Mouse (Mus musculus): ENCODE data around the gene Ucn. TPM values are rescaled to one million over a fixed set of nuclear protein-coding genes. Genes with fewer than 3 reads are reported as not detected.

Gene Ucn
- not detected for polyA plus RNA-seq (2014; fragmentation: Illumina TruSeq; extraction: RNeasy Lipid Tissue Mini Kit (QIAGEN cat#74804); ENCODE audit: low read depth, low replicate concordance)

GRCm38 (mm10) chr5:31138241-31138967 lies at the start of gene Ucn:
TSS of gene Ucn (minus strand) at chr5:31138829.

GRCm38 (mm10) chr5:31179766-31180630 lies 41.4 kb upstream of the Ucn start, which contains the start of the genes Gm29609 and Gtf3c2:
TSS of gene Gm29609 (minus strand) at chr5:31179911.
TSS of gene Gtf3c2 (minus strand) at chr5:31180144.

GRCm38 (mm10) chr5:31154152-31154553 lies 15.5 kb upstream of the Ucn start, which contains the start of gene Mpv17:
TSS of gene Mpv17 (minus strand) at chr5:31154251.

GRCm38 (mm10) chr5:31116354-31116753 lies 22.3 kb downstream of the Ucn start, which contains the start of gene Trim54:
TSS of gene Trim54 (plus strand) at chr5:31116712.

GRCm38 (mm10) chr5:31108000-31108490 lies 30.6 kb downstream of the Ucn start, which contains the start of gene Slc30a3:
TSS of gene Slc30a3 (minus strand) at chr5:31108237.

DNA sequence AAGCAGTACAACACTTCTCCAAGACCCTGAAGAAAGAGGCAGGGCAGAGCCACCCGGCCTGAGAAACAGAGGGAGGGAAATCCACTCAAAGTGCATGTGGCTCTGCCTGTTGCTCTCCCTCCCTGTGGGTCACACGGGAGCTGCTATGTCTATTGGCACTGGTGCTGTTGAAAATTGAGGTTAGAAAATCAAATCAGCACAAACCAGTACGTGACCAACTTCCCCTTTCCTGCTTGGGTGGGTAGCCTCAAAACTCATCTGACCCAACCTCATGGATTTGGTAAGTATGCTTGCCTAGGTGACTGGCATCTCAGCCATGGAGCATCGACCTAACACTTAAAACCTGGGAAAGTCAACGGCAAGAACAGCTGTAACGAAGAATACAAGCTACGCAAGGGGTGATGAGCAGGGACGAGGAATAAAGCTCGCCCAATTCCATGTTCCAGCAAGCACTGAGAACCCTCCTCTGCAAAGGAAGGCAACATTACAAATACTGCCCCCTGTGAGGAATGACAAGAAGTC lies 32.8 kb downstream of the Ucn start, which contains the start of gene Dnajc5g:
Dnajc5g (plus strand) TSS at position 472 of the 522 bp plus-strand sequence.

Other genes starting within 250 kb of the Ucn start
- 382 TPM for gene Ost4, start 231.0 kb downstream of the Ucn start, polyA plus RNA-seq (2014; fragmentation: Illumina TruSeq; extraction: RNeasy Lipid Tissue Mini Kit (QIAGEN cat#74804); ENCODE audit: low read depth, low replicate concordance)
- 31.7 TPM for gene Emilin1, start 225.4 kb downstream of the Ucn start, polyA plus RNA-seq (2014; fragmentation: Illumina TruSeq; extraction: RNeasy Lipid Tissue Mini Kit (QIAGEN cat#74804); ENCODE audit: low read depth, low replicate concordance)
- gene Khk, start 217.4 kb downstream of the Ucn start, polyA plus RNA-seq (2014; fragmentation: Illumina TruSeq; extraction: RNeasy Lipid Tissue Mini Kit (QIAGEN cat#74804); ENCODE audit: low read depth, low replicate concordance), result 53.3 TPM
- 1.9 TPM for gene Cgref1, start 193.2 kb downstream of the Ucn start, polyA plus RNA-seq (2014; fragmentation: Illumina TruSeq; extraction: RNeasy Lipid Tissue Mini Kit (QIAGEN cat#74804); ENCODE audit: low read depth, low replicate concordance)
- 157 TPM for gene Preb, start 178.5 kb downstream of the Ucn start, polyA plus RNA-seq (2014; fragmentation: Illumina TruSeq; extraction: RNeasy Lipid Tissue Mini Kit (QIAGEN cat#74804); ENCODE audit: low read depth, low replicate concordance)
- 4.2 TPM for gene Tcf23, start 170.2 kb downstream of the Ucn start, polyA plus RNA-seq (2014; fragmentation: Illumina TruSeq; extraction: RNeasy Lipid Tissue Mini Kit (QIAGEN cat#74804); ENCODE audit: low read depth, low replicate concordance)
- 188 TPM for gene Atraid, start 90.5 kb downstream of the Ucn start, polyA plus RNA-seq (2014; fragmentation: Illumina TruSeq; extraction: RNeasy Lipid Tissue Mini Kit (QIAGEN cat#74804); ENCODE audit: low read depth, low replicate concordance)
- gene Slc5a6, start 89.9 kb downstream of the Ucn start, polyA plus RNA-seq (2014; fragmentation: Illumina TruSeq; extraction: RNeasy Lipid Tissue Mini Kit (QIAGEN cat#74804); ENCODE audit: low read depth, low replicate concordance), result 17.8 TPM
- 109 TPM for gene Cad, start 84.0 kb downstream of the Ucn start, polyA plus RNA-seq (2014; fragmentation: Illumina TruSeq; extraction: RNeasy Lipid Tissue Mini Kit (QIAGEN cat#74804); ENCODE audit: low read depth, low replicate concordance)
- 2.3 TPM for gene Dnajc5g, start 32.5 kb downstream of the Ucn start, polyA plus RNA-seq (2014; fragmentation: Illumina TruSeq; extraction: RNeasy Lipid Tissue Mini Kit (QIAGEN cat#74804); ENCODE audit: low read depth, low replicate concordance)
- 8.9 TPM for gene Slc30a3, start 30.6 kb downstream of the Ucn start, polyA plus RNA-seq (2014; fragmentation: Illumina TruSeq; extraction: RNeasy Lipid Tissue Mini Kit (QIAGEN cat#74804); ENCODE audit: low read depth, low replicate concordance)
- gene Trim54, start 22.1 kb downstream of the Ucn start, polyA plus RNA-seq (2014; fragmentation: Illumina TruSeq; extraction: RNeasy Lipid Tissue Mini Kit (QIAGEN cat#74804); ENCODE audit: low read depth, low replicate concordance), result not detected
- gene Mpv17, start 15.4 kb upstream of the Ucn start, polyA plus RNA-seq (2014; fragmentation: Illumina TruSeq; extraction: RNeasy Lipid Tissue Mini Kit (QIAGEN cat#74804); ENCODE audit: low read depth, low replicate concordance), result 65.2 TPM
- gene Gm29609, start 41.1 kb upstream of the Ucn start, polyA plus RNA-seq (2014; fragmentation: Illumina TruSeq; extraction: RNeasy Lipid Tissue Mini Kit (QIAGEN cat#74804); ENCODE audit: low read depth, low replicate concordance), result 2.0 TPM
- 56.6 TPM for gene Gtf3c2, start 41.3 kb upstream of the Ucn start, polyA plus RNA-seq (2014; fragmentation: Illumina TruSeq; extraction: RNeasy Lipid Tissue Mini Kit (QIAGEN cat#74804); ENCODE audit: low read depth, low replicate concordance)
- gene Snx17, start 54.4 kb upstream of the Ucn start, polyA plus RNA-seq (2014; fragmentation: Illumina TruSeq; extraction: RNeasy Lipid Tissue Mini Kit (QIAGEN cat#74804); ENCODE audit: low read depth, low replicate concordance), result 78.8 TPM
- 34.0 TPM for gene Eif2b4, start 54.6 kb upstream of the Ucn start, polyA plus RNA-seq (2014; fragmentation: Illumina TruSeq; extraction: RNeasy Lipid Tissue Mini Kit (QIAGEN cat#74804); ENCODE audit: low read depth, low replicate concordance)
- gene Zfp513, start 63.5 kb upstream of the Ucn start, polyA plus RNA-seq (2014; fragmentation: Illumina TruSeq; extraction: RNeasy Lipid Tissue Mini Kit (QIAGEN cat#74804); ENCODE audit: low read depth, low replicate concordance), result 17.7 TPM
- 74.3 TPM for gene Ppm1g, start 81.9 kb upstream of the Ucn start, polyA plus RNA-seq (2014; fragmentation: Illumina TruSeq; extraction: RNeasy Lipid Tissue Mini Kit (QIAGEN cat#74804); ENCODE audit: low read depth, low replicate concordance)
- gene Nrbp1, start 102.0 kb upstream of the Ucn start, polyA plus RNA-seq (2014; fragmentation: Illumina TruSeq; extraction: RNeasy Lipid Tissue Mini Kit (QIAGEN cat#74804); ENCODE audit: low read depth, low replicate concordance), result 83.1 TPM
- not detected for gene Gm9970, start 102.4 kb upstream of the Ucn start, polyA plus RNA-seq (2014; fragmentation: Illumina TruSeq; extraction: RNeasy Lipid Tissue Mini Kit (QIAGEN cat#74804); ENCODE audit: low read depth, low replicate concordance)
- gene Krtcap3, start 112.9 kb upstream of the Ucn start, polyA plus RNA-seq (2014; fragmentation: Illumina TruSeq; extraction: RNeasy Lipid Tissue Mini Kit (QIAGEN cat#74804); ENCODE audit: low read depth, low replicate concordance), result 18.2 TPM
- 45.4 TPM for gene Ift172, start 152.3 kb upstream of the Ucn start, polyA plus RNA-seq (2014; fragmentation: Illumina TruSeq; extraction: RNeasy Lipid Tissue Mini Kit (QIAGEN cat#74804); ENCODE audit: low read depth, low replicate concordance)
- gene Fndc4, start 157.3 kb upstream of the Ucn start, polyA plus RNA-seq (2014; fragmentation: Illumina TruSeq; extraction: RNeasy Lipid Tissue Mini Kit (QIAGEN cat#74804); ENCODE audit: low read depth, low replicate concordance), result 6.8 TPM
- gene Gckr, start 158.6 kb upstream of the Ucn start, polyA plus RNA-seq (2014; fragmentation: Illumina TruSeq; extraction: RNeasy Lipid Tissue Mini Kit (QIAGEN cat#74804); ENCODE audit: low read depth, low replicate concordance), result 0.50 TPM